Mouse (Mus musculus) kidney, postnatal 0 days (tissue): Measurements from ENCODE around the gene Fam227a. TPM values are rescaled to one million over a fixed set of nuclear protein-coding genes. Genes with fewer than 3 reads are reported as not detected.
A peak's percentile ranks its signal among the peaks of the same experiment; 100 is the strongest.

Experiments used
- ATAC-seq: fragments of 200-750 bp; cut with Nextera tagmentation; replicated peaks from 2 replicates; pipeline ENCODE4 v1.8.0; 2017; ENCODE audit warnings: low read depth, moderate number of reproducible peaks, moderate TSS enrichment, moderate library complexity; ENCODE audit not compliant: low FRiP score
- DNase-seq: peaks from one replicate; pipeline ENCODE4 v3.0.0-alpha.2; 2016; ENCODE audit warnings: low spot score
- H3K27ac ChIP-seq: fragments of 300-500 bp; sonication (generic); 2 replicates; pipeline ENCODE4 v1.5.1; 2014; ENCODE audit warnings: mild to moderate bottlenecking
- H3K27me3 ChIP-seq: fragments of 300-500 bp; sonication (generic); 2 replicates; pipeline ENCODE4 v1.6.1; 2014; ENCODE audit warnings: low read length, mixed read lengths; ENCODE audit not compliant: insufficient read depth
- H3K36me3 ChIP-seq: fragments of 300-500 bp; sonication (generic); 2 replicates; pipeline ENCODE4 v1.6.1; 2014; ENCODE audit warnings: low read length, mixed read lengths; ENCODE audit not compliant: insufficient read depth
- H3K4me1 ChIP-seq: fragments of 300-500 bp; sonication (generic); replicated peaks from 2 replicates; pipeline ENCODE4 v1.6.1; 2014; ENCODE audit warnings: antibody characterized with exemption, low read length, mixed read lengths; ENCODE audit not compliant: insufficient read depth
- H3K4me2 ChIP-seq: fragments of 300-500 bp; sonication (generic); 2 replicates; pipeline ENCODE4 v1.6.1; 2014; ENCODE audit warnings: mild to moderate bottlenecking, low read length, moderate library complexity, mixed read lengths
- H3K4me3 ChIP-seq: fragments of 300-500 bp; sonication (generic); replicated peaks from 2 replicates; pipeline ENCODE4 v1.5.1; 2014; ENCODE audit warnings: low read depth, low read length
- H3K9ac ChIP-seq: fragments of 300-500 bp; sonication (generic); 2 replicates; pipeline ENCODE4 v1.6.1; 2014; ENCODE audit warnings: low read depth, low read length
- H3K9me3 ChIP-seq: fragments of 300-500 bp; sonication (generic); replicated peaks from 2 replicates; pipeline ENCODE4 v1.6.1; 2016; ENCODE audit warnings: low read length, inconsistent platforms, mixed read lengths
- CTCF ChIP-seq: IDR thresholded peaks from 2 replicates; pipeline ENCODE4 v1.5.1; 2016; ENCODE audit warnings: antibody characterized with exemption, low read depth, mild to moderate bottlenecking, moderate library complexity
- WGBS: fragments of 180-500 bp; shearing (Covaris S2); extraction: QIAGEN DNeasy Blood & Tissue Kit; methylation state at CpG from one replicate; pipeline ENCODE4 v1.1.7; 2014; 5-methylcytosine and 5-hydroxymethylcytosine counted together
- polyA plus RNA-seq: library from polyadenylated mRNA; unstranded; fragments of >200 nt; fragmentation: Nextera tagmentation; extraction: Ambion mirVana; gene quantifications from 2 replicates; pipeline ENCODE4 v1.2.1, GENCODE M21; 2015

Gene Fam227a
- polyA plus RNA-seq, 1 experiment from 2014 or later, result 0.66 TPM

DNA sequence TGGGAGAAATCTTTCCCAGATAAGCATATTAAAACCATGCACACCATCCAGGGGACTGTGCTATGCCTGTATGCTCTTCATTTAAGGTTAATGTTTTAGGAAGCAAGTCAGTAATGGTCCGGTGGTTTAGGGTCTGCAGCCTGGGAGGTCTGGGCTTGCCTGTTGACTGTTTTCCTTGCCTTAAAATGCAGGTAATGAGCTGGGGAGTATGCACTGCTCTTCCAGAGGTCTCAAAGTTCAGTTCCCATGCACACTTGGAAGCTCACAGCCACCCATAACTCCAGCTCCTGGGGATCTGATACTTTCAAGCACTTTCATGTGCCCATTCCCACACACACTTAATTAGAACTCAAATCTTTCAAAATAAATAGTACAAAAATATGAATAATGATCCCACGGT, 37.8 kb upstream of the Fam227a start:
- Histone ChIP-seq H3K27ac (peak overlapping the region; percentile 15; the same call in 1 of the 2 replicates), H3K36me3 (0 out of 2 replicates have a peak, but pooled peaks cover 3% of the 10 kb centered on the region), H3K9ac (no peak overlapping the region), H3K9me3 (no peaks in the 10 kb centered on the region), H3K27me3 (no peaks in the 10 kb centered on the region), H3K4me1 (peaks cover 21% of the 10 kb centered on the region; the same call in 1 of the 2 replicates), H3K4me2 (no peak overlapping the region), H3K4me3 (no peak overlapping the region)
- no peak for DNase-seq
- 55% methylated on average over 2 of the region's 2 CpGs for WGBS
- TF ChIP-seq CTCF, result no peak
- no peak for ATAC-seq

DNA sequence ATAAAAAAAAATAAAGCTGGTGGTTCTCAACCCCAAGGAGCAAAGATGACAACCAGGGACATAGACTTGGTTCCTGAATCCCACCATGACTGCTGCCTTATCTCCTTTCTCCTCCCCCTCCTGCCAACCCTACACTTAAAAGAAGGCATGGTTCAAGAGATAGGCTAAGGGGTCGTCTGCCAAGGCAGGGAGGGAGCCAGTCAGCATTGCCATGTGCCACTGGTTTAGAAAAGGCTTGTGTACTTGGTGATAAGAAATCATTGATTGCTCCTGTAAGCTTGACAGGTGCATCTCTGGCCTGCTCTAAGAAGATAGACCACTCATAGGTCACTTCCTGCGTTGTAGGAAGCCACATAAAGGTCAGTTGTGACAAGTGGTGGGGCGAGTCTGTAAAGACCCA, 36.8 kb upstream of the Fam227a start:
- 47% methylated on average over 3 of the region's 3 CpGs for WGBS
- Histone ChIP-seq H3K9me3 (no peaks in the 10 kb centered on the region), H3K9ac (no peak overlapping the region), H3K4me1 (peaks cover 21% of the 10 kb centered on the region; the same call in 1 of the 2 replicates), H3K36me3 (0 out of 2 replicates have a peak, but pooled peaks cover 3% of the 10 kb centered on the region), H3K27ac (no peak overlapping the region), H3K4me3 (no peak overlapping the region), H3K27me3 (no peaks in the 10 kb centered on the region), H3K4me2 (no peak overlapping the region)
- no peak for TF ChIP-seq CTCF
- DNase-seq, result no peak
- no peak for ATAC-seq

DNA sequence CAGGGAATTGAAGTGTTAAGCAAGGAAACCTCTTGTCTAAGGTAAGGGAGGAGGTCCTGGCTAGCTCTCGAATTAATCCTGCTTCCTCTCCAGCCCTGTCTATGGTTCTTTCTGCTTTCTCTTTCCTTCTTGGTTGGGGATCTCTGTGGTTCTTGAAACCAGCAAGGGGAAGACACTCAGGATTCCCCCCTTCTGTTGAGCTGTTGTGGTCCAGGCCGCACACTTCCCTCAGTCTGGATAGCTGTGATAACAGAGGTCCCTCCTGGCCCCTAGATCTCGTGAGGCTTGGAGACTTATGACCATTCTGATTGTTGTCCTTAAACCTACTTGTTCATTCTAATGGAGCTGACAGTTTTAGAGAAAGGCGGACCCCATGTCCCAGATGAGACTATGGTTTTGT, 35.8 kb upstream of the Fam227a start:
- 87% methylated on average over 4 of the region's 4 CpGs for WGBS
- H3K36me3 ChIP-seq, result 0 out of 2 replicates have a peak, but pooled peaks cover 3% of the 10 kb centered on the region
- H3K9ac ChIP-seq, result no peak overlapping the region
- H3K4me1 ChIP-seq, result peaks cover 24% of the 10 kb centered on the region
- H3K27ac ChIP-seq, result no peak overlapping the region
- no peaks in the 10 kb centered on the region for H3K9me3 ChIP-seq
- no peak for DNase-seq
- no peak overlapping the region for H3K4me2 ChIP-seq
- TF ChIP-seq CTCF, result no peak
- ATAC-seq, result no peak
- no peak overlapping the region for H3K4me3 ChIP-seq
- H3K27me3 ChIP-seq, result no peaks in the 10 kb centered on the region

DNA sequence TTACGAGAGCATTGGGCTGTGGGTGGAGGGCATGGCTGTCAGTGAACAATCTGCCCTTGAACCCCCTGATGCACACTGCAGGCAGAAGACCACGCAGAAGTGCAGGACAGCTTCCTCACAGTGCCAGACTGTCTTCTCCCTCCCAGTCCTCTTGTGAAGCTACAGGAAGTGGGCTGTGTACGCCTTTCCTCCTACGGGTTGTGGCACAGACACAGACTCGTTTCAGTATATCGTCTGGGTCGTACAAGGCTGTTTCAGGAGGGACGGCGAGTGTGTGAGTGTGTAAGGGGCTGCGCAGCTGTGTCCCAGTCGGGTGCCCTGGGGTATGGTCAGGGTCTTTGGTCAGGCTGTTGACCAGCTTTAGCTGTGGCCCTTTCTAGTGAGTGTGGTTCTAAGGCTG, 35.0 kb upstream of the Fam227a start:
- Histone ChIP-seq H3K9me3 (no peaks in the 10 kb centered on the region), H3K4me1 (peaks cover 25% of the 10 kb centered on the region), H3K36me3 (0 out of 2 replicates have a peak, but pooled peaks cover 3% of the 10 kb centered on the region), H3K4me2 (no peak overlapping the region), H3K27me3 (no peaks in the 10 kb centered on the region), H3K4me3 (no peak overlapping the region), H3K9ac (no peak overlapping the region), H3K27ac (no peak overlapping the region)
- ATAC-seq (no peak), DNase-seq (no peak)
- TF ChIP-seq CTCF, result no peak
- 66% methylated on average over 11 of the region's 11 CpGs for WGBS

DNA sequence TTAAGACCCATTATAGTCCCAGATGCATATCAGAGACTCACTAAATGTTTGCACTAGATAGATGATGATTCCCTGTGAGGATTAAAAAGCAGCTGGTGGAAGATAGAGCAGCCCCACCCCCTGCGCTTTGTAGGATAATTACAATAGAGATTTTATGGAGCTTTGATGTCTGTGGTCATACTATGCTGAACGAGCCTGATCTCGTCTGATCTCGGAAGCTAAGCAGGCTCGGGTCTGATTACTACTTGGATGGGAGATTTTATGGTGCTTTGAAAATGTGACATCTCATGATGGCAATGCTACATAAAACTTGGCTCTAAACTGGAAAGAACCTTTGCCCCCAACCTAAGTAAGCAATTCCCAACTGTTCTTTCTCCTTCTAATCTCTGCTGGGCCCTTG, 33.6 kb upstream of the Fam227a start:
- peak overlapping the region; percentile 99; the same call in 1 of the 2 replicates for H3K4me2 ChIP-seq
- H3K27me3 ChIP-seq, result no peaks in the 10 kb centered on the region
- no peak overlapping the region for H3K9ac ChIP-seq
- H3K27ac ChIP-seq, result no peak overlapping the region
- H3K9me3 ChIP-seq, result no peaks in the 10 kb centered on the region
- H3K36me3 ChIP-seq, result 0 out of 2 replicates have a peak, but pooled peaks cover 3% of the 10 kb centered on the region
- no peak for ATAC-seq
- no peak overlapping the region for H3K4me3 ChIP-seq
- TF ChIP-seq CTCF, result no peak
- WGBS, result 63% methylated on average over 5 of the region's 5 CpGs
- peaks cover 28% of the 10 kb centered on the region for H3K4me1 ChIP-seq
- DNase-seq, result no peak

DNA sequence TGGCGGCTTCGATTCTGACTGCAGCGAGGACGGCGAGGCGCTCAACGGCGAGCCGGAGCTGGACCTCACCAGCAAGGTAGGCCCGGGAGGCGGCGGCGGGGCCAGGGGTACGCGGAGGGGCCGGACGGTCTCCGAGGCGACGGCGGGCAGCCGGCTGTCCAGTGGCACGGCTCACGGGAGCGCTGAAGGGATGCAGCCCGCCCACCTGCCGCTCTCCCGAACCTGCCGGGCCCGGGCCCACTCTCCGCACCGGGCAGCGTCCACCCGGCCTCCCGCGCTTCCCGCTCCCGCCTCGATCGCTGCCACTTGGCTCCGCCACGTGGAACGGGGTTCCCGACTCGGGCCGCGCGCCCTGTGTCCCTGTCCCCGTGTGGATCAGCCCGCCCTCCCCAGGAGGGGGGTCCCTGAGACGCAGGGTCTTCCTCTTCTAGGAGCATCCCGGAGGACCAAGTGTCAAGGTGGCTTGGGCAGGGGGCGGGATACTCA, 32.3 kb upstream of the Fam227a start:
- Histone ChIP-seq H3K9ac (peak overlapping the region; percentile 91), H3K4me2 (peak overlapping the region; percentile 99), H3K27me3 (no peaks in the 10 kb centered on the region), H3K27ac (peak overlapping the region; percentile 87), H3K9me3 (no peaks in the 10 kb centered on the region), H3K4me3 (peak overlapping the region; percentile 90), H3K4me1 (peaks cover 24% of the 10 kb centered on the region), H3K36me3 (0 out of 2 replicates have a peak, but pooled peaks cover under 1% of the 10 kb centered on the region)
- TF ChIP-seq CTCF, result no peak
- under 1% methylated on average over 39 of the region's 53 CpGs for WGBS
- peak; percentile 4; the same call in 1 of the 2 replicates for ATAC-seq
- no peak for DNase-seq
